Mouse (Mus musculus): Measurements from ENCODE around the gene Mcts1.

The Mcts1 gene

GRCm38 (mm10) chrX:38600177-38600994, at the start of gene Mcts1:
Gene Mcts1 (plus strand): TSS chrX:38600578.
- peak; percentile 93 for DNase-seq (ENCODE audit: low read depth, low spot score)

GRCm38 (mm10) chrX:38553255-38553654, 47.1 kb upstream of the Mcts1 start:
- no peak for DNase-seq (ENCODE audit: low read depth, low spot score)

- peak; percentile 10 for DNase-seq (ENCODE audit: low read depth, low spot score)
Measured at GRCm38 (mm10) chrX:38563941-38564541, 36.3 kb upstream of the Mcts1 start.

DNA sequence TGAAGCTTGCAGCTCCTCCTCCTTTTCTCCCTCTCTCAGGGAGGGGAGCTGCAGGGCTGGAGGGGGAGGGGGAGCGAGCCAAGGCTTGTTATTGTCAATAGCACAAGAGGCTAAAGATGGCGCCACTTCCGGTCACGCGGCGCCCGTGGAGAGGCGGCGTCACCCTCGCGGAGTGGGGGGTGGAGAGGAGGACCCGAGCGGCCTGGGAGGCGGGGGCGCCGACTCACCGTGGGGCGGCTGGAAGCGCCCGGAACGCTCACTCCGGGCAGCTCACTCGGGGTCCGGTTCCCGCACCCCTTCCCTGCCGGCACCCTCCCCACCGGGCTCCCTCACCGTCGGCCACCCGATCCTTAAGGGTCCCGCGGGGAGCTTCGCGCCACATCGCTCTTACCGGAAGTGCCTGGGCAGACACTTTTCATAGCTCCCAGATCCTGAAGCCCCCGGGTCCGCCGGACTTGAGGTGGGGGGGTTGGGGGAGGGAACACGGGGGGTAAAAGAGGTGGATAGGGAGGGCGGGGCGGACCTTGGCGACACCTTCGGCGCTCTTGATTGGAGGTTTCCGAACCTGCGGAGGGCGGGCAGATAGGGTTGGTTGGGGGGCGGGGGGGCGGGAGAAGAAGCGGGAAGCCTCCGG, 35.7 kb upstream of the Mcts1 start:
- peak; percentile 81 for DNase-seq (ENCODE audit: low read depth, low spot score)

GRCm38 (mm10) chrX:38565176-38565542, 35.2 kb upstream of the Mcts1 start:
- DNase-seq (ENCODE audit: low read depth, low spot score), result no peak

- no peak for DNase-seq (ENCODE audit: low read depth, low spot score)
Measured at GRCm38 (mm10) chrX:38566521-38567205, 33.7 kb upstream of the Mcts1 start.

GRCm38 (mm10) chrX:38576078-38576477, 24.3 kb upstream of the Mcts1 start, which contains the start of gene Cul4b:
Gene Cul4b (minus strand): TSS chrX:38576196.
- DNase-seq (ENCODE audit: low read depth, low spot score), result no peak

GRCm38 (mm10) chrX:38581140-38581539, 19.2 kb upstream of the Mcts1 start:
- DNase-seq (ENCODE audit: low read depth, low spot score), result no peak

DNA sequence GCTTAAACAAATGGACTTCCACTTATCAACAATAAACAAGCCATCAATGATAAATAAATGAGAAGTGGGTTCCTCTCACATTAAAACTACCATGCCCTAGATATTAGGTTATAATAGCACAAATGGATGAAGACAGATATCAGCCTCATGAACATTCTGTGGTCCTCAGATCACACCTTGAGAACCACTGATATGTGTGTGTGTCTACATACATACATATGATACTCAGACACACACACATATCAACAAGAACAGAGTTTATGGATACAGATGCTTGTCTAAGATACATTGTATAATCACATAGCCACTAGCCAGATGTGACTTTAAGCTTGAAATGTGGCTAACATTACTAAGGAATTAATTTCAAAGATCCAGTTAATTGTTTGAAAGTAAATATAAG, 17.1 kb upstream of the Mcts1 start:
- DNase-seq (ENCODE audit: low read depth, low spot score), result no peak

- no peak for DNase-seq (ENCODE audit: low read depth, low spot score)
Measured at GRCm38 (mm10) chrX:38589827-38590226, 10.6 kb upstream of the Mcts1 start.

- no peak for DNase-seq (ENCODE audit: low read depth, low spot score)
Measured at GRCm38 (mm10) chrX:38591749-38592148, 8.6 kb upstream of the Mcts1 start.

- no peak for DNase-seq (ENCODE audit: low read depth, low spot score)
Measured at GRCm38 (mm10) chrX:38593180-38593889, 7.0 kb upstream of the Mcts1 start.

DNA sequence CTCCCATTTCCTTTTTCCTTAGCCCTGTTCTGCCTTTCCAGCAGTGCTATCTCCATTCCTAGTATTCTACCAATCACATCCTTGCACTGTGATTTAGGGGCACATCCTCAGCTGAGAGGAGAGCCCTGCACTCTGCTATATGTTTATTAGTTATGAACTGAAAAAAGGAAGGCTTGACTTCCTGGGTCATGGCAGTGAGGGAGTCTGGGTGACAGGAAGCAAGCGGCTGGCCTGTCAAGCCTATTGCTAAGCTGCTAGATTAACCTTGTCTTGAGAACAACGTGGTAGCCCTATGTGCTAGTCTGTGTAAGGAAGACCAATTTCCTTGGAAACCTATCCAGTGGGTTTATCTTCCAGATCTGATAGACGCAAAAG, 604 bp downstream of the Mcts1 start:
- peak; percentile 40 for DNase-seq (ENCODE audit: low read depth, low spot score)

DNA sequence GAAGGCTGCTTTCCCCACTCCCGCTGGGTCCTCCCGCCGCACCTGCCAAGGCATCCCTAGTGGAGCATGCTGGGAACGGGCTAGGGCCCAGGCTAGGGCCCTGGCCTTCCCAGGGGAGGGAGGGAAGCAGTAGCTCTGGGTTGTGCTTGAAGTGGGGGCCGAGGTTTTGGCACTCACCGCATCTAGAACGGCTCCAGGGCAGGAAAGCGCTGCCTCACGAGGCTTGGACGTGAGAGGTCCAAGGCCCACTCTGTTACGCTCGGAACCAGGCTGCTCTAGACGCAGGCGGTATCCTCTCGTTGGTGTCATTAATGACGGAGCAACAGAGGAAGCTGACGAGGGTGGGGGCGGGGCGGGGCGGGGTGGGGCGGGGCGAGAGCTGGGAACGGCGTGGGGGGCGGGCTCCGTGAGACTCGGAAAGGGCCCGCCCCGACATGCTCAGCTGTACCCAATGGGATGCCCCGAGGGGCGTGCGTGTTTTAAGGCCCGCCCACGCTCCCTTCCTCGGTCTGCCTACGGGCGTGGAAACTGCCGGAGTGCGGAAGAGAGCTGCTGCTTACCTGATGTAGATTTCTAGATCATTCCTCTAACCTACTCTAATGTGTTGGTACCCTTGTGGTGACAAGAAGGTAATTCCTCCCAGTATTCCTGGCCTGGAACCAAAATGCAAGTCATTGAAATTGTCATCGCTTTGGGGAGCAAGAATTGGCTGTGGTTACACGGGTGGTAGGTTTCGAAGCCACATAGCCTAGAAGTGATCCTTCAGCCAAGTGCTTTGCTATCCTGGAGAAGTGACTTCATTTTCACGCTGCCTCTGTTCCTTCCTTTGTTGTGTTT, 34.6 kb downstream of the Mcts1 start, which contains the start of gene C1galt1c1:
TSS of gene C1galt1c1 (minus strand) at position 287 of the 837 bp plus-strand sequence.
- DNase-seq (ENCODE audit: low read depth, low spot score), result peak; percentile 85

DNA sequence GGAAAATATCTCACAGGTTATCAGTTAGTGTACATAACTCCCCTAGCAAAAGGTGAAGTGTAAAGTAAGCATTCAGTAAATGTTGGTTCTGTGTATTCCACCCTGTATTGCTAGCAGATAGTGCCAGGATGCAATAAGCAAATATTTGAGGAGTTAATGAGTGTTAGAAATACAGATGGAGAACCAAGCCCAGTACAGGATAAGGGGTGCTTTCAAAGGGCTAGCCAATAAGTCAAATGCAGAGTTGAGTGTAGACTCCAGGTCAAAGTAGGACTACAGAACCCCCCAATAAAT, 35.2 kb downstream of the Mcts1 start:
- DNase-seq (ENCODE audit: low read depth, low spot score), result no peak

- DNase-seq (ENCODE audit: low read depth, low spot score), result no peak
Measured at GRCm38 (mm10) chrX:38641435-38641834, 41.1 kb downstream of the Mcts1 start.

GRCm38 (mm10) chrX:38642183-38642582, 41.8 kb downstream of the Mcts1 start:
- no peak for DNase-seq (ENCODE audit: low read depth, low spot score)

- no peak for DNase-seq (ENCODE audit: low read depth, low spot score)
Measured at GRCm38 (mm10) chrX:38650404-38651039, 50.1 kb downstream of the Mcts1 start.

DNA sequence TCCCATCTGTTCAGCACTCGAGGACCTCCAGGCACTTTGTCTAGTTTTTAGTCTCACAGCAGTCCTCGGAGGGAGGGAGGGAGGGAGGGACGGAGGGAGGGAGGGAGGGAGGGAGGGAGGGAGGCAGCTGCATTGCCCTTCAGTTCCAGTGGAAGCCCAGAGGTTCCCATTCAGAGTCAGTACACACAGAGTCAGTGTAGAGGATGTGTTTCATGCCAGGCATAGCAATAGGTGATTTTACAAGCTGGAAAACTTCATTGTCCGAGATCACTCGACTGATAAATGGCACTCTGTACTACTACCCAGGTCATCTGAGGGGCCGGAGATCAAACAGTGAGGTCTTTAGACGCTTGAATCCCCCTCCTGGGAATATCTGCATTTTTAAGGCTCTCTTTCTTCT, 50.8 kb downstream of the Mcts1 start:
- no peak for DNase-seq (ENCODE audit: low read depth, low spot score)

GRCm38 (mm10) chrX:38653181-38653580, 52.8 kb downstream of the Mcts1 start:
- no peak for DNase-seq (ENCODE audit: low read depth, low spot score)
